Mouse (Mus musculus) retina, embryonic 14.5 days (tissue): ENCODE results near the gene Spata46.

Experiments used
- DNase-seq: peaks from one replicate; pipeline ENCODE4 v3.0.0-alpha.2; 2015; ENCODE audit warnings: low spot score

Gene Spata46

GRCm38 (mm10) chr1:170308503-170308902, at the start of gene Spata46:
Gene Spata46 (plus strand): TSS chr1:170308803.
- no peak for DNase-seq

DNA sequence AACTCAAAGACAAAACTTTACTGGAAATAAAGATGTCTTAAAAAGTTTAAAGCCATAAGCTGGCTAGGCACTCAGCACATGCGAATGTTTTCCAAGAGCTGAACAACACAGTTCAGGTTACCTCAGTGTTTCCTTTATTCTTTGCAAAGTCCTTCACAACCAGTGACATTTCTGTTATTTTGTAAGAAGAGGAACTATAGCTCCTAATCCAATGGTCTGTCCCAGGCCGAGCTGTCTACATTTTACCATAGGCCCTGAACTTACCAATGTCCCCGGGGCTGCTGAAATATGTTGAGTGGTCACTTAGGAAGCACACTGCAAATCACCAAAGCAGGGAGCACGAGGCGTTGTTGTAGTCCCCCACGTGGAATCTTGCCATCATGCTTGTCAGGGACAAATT, 38.3 kb upstream of the Spata46 start:
- no peak for DNase-seq

GRCm38 (mm10) chr1:170270696-170271095, 37.9 kb upstream of the Spata46 start:
- no peak for DNase-seq

DNA sequence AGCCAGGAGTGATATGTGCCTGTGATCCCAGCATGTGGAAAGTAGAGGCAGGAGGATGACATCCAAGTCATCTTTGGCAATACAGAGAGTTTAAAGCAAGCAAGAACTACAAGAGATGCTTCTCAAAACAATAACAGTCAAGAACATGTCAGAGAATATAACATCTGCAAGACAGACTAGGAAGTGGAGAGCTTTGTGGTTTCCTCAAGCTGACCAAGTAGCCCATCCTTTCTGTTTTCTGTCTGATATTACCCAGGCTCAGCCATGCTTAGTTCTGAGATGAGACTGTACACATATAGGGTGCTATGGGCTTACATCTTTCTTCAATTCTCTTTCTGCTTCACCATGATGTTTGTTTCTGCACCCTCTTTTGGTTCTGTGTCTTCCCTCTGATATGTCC, 35.4 kb upstream of the Spata46 start:
- no peak for DNase-seq

GRCm38 (mm10) chr1:170277016-170277415, 31.6 kb upstream of the Spata46 start, which contains the start of gene Sh2d1b1:
Gene Sh2d1b1 (plus strand): TSS chr1:170277320.
- no peak for DNase-seq

DNA sequence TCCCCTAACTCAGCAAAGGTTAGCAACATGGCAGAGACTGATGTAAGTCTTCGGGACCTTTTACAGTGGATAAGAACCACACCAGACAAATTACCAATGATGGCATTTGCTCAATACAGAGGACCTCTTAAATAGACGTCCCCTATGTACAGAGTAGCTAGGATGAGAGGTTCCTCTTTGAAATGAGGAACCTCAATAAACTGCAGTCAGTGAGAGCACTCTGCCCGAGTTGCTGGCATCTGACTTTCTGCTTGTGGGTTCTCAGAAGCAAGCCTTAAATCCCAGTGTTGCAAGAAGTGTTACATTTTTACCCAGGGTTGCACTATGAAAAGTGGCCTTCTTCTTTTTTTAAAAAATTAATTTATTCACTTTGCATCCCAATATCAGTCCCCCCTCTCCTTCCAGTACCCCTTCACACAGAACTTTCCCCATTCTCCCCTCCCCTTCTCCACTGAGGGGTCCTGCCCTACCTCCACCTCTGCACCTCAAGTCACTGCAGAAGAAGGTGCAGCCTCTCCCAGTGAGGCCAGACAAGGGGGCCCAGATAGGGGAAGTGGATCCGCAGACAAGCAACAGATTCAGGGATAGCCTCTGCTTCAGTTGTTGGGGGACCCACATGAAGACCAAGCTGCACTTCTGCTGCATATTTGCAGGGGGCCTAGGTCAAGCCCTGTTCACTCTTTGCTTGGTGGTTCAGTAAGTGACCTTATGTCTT, 26.0 kb upstream of the Spata46 start:
- DNase-seq, result no peak

DNA sequence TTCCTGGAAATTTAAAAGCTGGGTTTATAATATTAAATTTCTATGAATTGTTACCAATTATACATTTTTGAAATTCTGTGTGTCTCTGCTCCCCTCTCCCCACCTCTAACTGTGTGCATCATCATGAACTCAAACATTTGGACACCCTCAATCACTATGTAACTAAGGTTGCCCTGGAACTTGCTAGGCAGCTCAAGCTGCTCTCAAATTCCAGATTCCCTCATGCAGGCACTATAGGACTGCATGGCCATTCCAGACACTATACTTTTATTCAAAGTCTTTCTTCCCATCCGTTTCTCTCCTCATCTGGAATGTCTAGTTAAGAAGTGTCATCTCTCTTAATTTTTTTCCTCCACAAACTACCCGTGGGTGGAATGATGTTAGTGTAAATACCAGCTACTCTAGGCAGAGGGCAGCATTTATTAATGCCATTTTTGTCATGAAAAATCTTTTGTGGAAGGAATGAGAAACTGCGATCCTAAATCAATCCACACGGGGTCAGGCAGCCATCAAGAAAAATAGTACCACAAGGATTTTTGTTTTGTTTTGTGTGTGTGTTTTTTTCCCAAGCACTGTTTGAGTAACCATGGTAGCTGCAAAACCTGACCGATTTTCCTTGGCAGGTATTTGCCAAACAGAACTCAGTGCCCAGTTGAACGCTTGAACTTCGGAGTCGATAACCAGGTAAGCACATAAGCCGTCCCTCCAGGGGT, 16.2 kb upstream of the Spata46 start:
- DNase-seq, result peak; percentile 88

DNA sequence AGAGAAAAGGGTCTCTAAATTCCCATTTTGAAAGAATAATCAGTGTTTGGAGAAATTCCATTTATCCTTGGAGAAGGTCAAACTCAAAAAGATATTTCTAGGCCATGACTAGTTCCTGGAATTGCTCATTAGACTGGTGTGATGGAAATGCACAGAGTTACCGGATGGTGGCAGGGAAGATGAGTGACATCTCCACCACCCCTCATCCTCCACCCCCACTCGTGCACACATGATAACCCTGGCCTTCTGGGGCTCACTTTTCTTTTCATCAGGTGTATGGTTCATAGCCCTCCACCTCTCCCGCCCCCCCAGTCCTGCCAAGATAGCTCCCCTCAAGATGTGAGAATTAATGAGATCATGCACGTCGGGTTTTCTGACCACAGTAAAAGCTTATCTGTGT, 15.3 kb upstream of the Spata46 start:
- DNase-seq, result no peak

DNA sequence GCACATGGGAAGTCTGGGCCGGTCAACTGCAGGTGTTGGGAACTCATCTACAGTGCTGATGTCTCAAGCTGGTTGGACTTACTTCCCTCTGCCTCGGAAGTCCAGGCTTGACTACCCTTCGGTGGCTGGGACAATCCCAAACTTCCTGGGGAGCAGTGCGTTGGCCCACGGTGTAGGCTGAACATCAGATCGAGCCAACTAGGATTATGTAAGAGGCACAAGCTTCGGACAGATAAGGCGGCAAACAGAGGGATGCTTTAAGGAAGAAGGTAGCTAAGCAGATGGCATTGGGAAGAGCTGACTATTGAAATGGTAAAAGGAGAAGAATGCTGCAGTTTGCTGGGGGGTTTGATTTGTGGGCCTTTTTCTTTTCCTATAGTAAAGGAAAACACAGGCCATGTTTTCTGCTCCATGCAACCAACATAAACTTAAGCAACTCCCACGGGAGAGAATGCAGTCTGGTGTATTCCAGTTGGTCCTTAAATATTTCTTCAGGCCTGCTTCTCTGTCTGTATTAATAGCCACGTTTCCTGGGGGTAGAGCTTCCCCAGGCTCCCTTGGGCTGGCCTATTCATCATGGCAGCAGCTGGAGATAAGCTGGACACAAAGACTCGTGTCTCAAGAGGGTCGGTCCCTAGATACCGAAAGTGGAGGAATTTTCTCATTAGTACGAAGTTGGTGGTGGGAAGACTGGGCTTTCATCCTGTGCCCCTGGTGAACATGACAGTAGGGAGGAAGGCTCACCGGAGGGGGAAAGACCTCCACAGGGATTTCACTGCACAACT, 13.6 kb upstream of the Spata46 start:
- DNase-seq, result no peak

DNA sequence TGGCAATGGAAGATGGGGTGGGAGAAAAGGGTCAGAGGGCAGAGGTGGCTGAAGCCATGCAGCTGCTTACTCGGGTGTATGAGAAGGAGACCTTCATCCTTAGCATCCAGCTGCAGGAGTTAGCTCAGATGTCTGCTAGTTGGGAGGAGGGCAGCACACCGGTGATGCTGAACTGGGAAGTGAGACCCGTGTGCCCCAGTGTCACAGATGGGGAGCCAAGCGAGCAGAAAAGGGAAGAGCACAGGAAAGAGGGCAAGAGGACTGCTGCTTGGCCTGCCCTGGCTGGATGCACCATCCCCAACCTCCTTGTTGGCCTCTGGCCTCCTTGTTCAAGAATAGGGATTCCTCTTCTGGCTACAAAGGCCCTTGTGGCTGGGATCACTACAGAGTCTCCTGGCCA, 9.1 kb upstream of the Spata46 start:
- DNase-seq, result no peak

DNA sequence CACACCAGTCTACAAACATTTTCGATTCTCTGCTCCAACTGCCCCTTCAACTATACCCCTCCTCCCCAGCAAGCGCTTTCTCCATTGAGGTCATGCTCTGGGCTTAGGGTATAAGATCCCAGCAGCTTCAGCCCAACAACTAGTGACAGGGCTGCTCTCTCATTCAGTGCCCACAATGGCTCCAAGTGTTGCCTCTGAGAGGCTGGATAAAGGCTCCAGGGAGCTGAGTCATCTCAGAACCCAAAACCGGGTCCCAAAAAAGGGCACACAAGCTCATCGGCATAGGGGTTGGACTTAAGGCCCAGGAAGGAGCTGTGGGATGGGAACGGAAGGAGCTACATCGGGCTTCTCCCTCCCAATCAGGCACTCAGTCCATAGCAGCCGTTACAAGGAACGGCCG, 6.9 kb upstream of the Spata46 start:
- DNase-seq, result peak; percentile 28

- DNase-seq, result no peak
Measured at GRCm38 (mm10) chr1:170302456-170302855, 6.1 kb upstream of the Spata46 start.

DNA sequence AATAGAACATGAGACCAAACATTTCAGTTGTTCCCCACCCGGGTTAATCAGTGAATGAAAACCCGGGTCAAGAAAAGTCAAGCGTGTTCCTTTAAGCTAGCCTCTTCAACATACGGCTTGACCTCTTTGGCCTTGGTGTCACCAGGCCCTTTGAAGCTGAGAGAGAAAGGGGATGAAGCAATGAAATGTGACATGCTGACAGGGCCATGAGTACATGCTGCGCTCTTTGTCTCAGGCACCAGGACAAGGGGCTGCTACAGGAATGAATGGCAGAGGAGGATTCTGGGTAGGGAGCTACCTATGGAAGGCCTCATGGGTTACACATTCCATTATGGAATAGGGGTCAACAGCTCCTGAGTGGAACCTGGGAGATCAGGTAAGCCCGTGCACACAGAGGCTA, 5.5 kb upstream of the Spata46 start:
- peak; percentile 66 for DNase-seq

- DNase-seq, result no peak
Measured at GRCm38 (mm10) chr1:170305002-170305401, 3.6 kb upstream of the Spata46 start.

- no peak for DNase-seq
Measured at GRCm38 (mm10) chr1:170306232-170306631, 2.4 kb upstream of the Spata46 start, which contains the start of gene Gm7694. Gene Gm7694 (minus strand): TSS chr1:170306332.

- no peak for DNase-seq
Measured at GRCm38 (mm10) chr1:170311431-170311830, 2.8 kb downstream of the Spata46 start.

DNA sequence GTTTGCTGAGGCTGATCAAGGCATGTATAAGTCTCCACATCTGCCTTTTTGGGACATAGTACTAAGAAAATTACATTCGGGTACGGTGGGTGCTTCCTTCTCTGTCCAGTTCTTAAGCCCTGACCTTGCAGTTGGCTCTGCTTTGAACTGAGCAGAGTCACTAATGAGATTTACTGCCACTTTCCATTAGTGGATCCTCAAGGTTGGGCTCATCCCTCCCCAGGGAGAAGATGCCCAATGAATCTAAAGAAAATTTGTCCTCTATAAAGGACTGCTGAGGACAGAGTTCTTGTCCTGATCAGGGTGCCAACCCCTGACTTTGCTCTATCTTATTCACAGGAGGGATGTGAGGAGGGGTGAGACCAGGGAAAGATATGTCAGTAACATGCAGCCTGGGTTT, 13.4 kb downstream of the Spata46 start:
- DNase-seq, result no peak

- DNase-seq, result no peak
Measured at GRCm38 (mm10) chr1:170323001-170323400, 14.4 kb downstream of the Spata46 start.

DNA sequence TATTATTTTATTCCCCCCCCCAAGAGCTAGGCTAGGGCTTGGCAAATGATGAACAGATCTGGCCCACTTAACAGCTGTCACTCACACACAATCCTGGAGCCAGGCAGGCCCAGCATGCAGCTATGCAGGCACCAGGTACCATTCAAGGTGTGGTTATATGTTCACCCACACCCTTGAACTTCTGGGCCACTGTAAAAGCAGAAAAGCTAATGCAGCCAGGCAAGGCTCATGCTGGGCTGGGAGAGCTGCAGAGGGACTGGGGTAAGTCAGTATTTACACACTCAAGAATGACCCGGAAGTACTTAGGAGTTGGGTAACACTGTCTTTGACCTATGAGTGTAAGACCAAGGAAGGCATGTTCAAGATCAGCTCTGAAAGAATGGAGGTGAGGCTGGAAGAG, 15.7 kb downstream of the Spata46 start:
- DNase-seq, result no peak

DNA sequence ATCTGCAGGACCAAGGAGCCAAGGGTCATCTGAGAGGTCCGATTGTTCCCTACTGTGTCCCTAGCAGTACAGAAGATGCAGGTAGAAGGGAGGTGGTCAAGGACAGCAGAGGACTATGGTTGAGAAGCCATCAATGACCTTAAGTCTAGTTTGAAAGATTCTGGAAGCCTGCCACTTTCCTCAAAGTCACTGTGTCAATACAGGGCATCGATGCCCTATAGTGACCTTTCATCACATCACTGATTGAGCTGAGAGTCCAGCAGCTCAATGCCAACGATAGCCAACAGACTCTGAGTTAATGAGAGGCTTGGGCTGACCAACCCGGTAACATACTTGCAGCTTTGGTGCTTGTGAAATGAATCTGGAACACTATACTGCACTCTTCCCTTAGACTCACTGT, 16.7 kb downstream of the Spata46 start:
- DNase-seq, result no peak

DNA sequence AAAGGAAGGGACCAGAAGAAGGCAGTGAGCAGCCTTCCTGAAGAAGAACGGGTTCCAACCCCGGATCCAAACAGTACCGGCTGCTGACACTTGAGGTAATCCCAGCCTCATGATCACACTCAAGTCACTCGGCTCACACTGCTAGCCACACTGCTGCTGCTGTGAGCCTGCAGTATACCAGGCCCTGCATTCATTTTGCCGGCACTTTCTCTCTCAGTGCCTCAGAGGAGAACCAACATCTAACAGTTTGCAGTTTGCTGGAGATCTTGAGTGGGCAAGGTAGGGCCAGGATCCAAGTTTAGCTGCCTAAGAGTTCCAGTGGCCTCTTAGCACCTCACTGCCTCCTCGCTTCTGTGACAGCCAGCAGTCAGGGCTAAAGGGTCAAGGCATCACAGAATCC, 23.3 kb downstream of the Spata46 start:
- DNase-seq, result no peak

- no peak for DNase-seq
Measured at GRCm38 (mm10) chr1:170332775-170333174, 24.2 kb downstream of the Spata46 start.

GRCm38 (mm10) chr1:170339943-170340342, 31.3 kb downstream of the Spata46 start:
- DNase-seq, result no peak
